26 mouse cellular contexts compared by ENCODE assay signal in the genomic region with DNA sequence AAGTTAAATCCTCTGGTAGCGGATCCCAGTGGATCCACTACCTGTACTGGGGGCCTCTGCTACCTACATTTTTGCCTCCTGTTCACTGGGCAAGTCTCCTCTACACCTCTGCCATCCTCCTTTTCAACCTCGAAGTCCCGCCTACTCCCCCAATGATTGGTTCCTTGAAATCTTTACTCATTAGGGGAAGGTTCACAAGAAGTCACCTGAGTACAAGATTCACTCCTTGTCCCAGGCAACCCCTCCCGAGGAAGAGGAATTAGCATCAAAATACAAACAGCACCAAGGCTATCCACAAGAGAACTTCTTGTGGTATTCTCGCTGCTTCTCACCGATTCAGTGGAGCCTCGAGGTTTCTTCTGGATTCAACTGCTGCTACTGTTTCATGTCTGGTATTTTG. TPM values are rescaled to one million over a fixed set of nuclear protein-coding genes. Genes with fewer than 3 reads are reported as not detected.
DNase-seq lines count a peak whose midpoint lies in the region; ATAC-seq lines count a peak whose summit lies in the region.
"Had no signal": no experiment of that assay in that cellular context is flagged by ENCODE, and none has a peak within 500 bp of the region (broad histone marks: within the 10 kb centered on the region; RNA-seq: fewer than 3 reads in every experiment).

No protein-coding gene starts in this region.

- H3K4me2 ChIP-seq in forebrain, embryonic 11.5 days (ENCODE audit: low read depth, low read length, severe bottlenecking), result no peak overlapping the region
- no peak overlapping the region for H3K4me2 ChIP-seq in forebrain, embryonic 16.5 days (ENCODE audit: low read length)
- H3K4me2 ChIP-seq: embryonic facial prominence, embryonic 12.5 days; forebrain, embryonic 12.5 days had no signal

- no peaks in the 10 kb centered on the region for H3K9me3 ChIP-seq in forebrain, embryonic 11.5 days (ENCODE audit: control insufficient read depth, low read length)
- no peaks in the 10 kb centered on the region for H3K9me3 ChIP-seq in forebrain, embryonic 16.5 days (ENCODE audit: control insufficient read depth, low read length)
- H3K9me3 ChIP-seq in heart, embryonic 10.5 days, result no peaks in the 10 kb centered on the region
- H3K9me3 ChIP-seq: embryonic facial prominence, embryonic 10.5 days; embryonic facial prominence, embryonic 12.5 days; forebrain, embryonic 12.5 days; G1E had no signal

- intact Hi-C loops in heart, postnatal 14 days (cut with DNase I), result no loop called here

- no peak for ATAC-seq in forebrain, embryonic 11.5 days (replicated peaks; ENCODE audit: low FRiP score)
- ATAC-seq in forebrain, embryonic 16.5 days, result no peak
- ATAC-seq: CD4-positive, CD25-positive, alpha-beta regulatory T cell, adult 4 months; forebrain, embryonic 14.5 days; forebrain, postnatal 0 days; Patski had no signal

- no peak overlapping the region for H3K4me3 ChIP-seq in forebrain, embryonic 11.5 days (ENCODE audit: low read depth, low read length)
- no peak overlapping the region for H3K4me3 ChIP-seq in forebrain, embryonic 16.5 days (replicated peaks; ENCODE audit: low read length)
- no peak overlapping the region for H3K4me3 ChIP-seq in heart, embryonic 10.5 days
- H3K4me3 ChIP-seq: embryonic facial prominence, embryonic 10.5 days; embryonic facial prominence, embryonic 12.5 days; forebrain, embryonic 12.5 days had no signal

- no peak overlapping the region for H3K9ac ChIP-seq in forebrain, embryonic 11.5 days (ENCODE audit: low read length)
- no peak overlapping the region for H3K9ac ChIP-seq in forebrain, embryonic 16.5 days (replicated peaks; ENCODE audit: low read depth, low read length)
- H3K9ac ChIP-seq: embryonic facial prominence, embryonic 12.5 days; forebrain, embryonic 12.5 days; forebrain, postnatal 0 days had no signal

- H3K4me1 ChIP-seq in forebrain, embryonic 11.5 days (replicated peaks; ENCODE audit: control insufficient read depth, insufficient read depth, low read length), result no peaks in the 10 kb centered on the region
- H3K4me1 ChIP-seq in forebrain, embryonic 16.5 days (replicated peaks; ENCODE audit: control insufficient read depth, insufficient read depth, low read length), result no peaks in the 10 kb centered on the region
- no peaks in the 10 kb centered on the region for H3K4me1 ChIP-seq in heart, embryonic 10.5 days
- H3K4me1 ChIP-seq: embryonic facial prominence, embryonic 10.5 days; embryonic facial prominence, embryonic 12.5 days; forebrain, embryonic 12.5 days had no signal

- WGBS in forebrain, embryonic 11.5 days, result 86% methylated on average over 7 of the region's 7 CpGs
- WGBS in forebrain, embryonic 16.5 days, result 83% methylated on average over 7 of the region's 7 CpGs
- 77% methylated on average over 7 of the region's 7 CpGs for WGBS in heart, embryonic 10.5 days

- DNase-seq in forebrain, embryonic 11.5 days (ENCODE audit: low spot score), result peak; percentile 17
- DNase-seq in heart, embryonic 10.5 days (ENCODE audit: low spot score), result peak; percentile 64
- DNase-seq in heart, postnatal 14 days, result no peak
- DNase-seq in R1 (ENCODE audit: low read depth, low spot score) (peak; percentile 77), ZHBTc4 (ENCODE audit: low read depth, low spot score) (peak; percentile 76)
- no peak for DNase-seq in lung, postnatal 4 days
- DNase-seq in adrenal gland, postnatal 10 days, result no peak
- DNase-seq: adrenal gland, adult 2 months; adrenal gland, postnatal 14 days; adrenal gland, postnatal 36 days; B cell, adult 2 months; cerebellum, adult 11-12 months; cerebellum, adult 2 months; cerebellum, adult 9-10 months; cerebellum, postnatal 10 days; cerebellum, postnatal 25 days; forebrain, postnatal 0 days had no signal

- no peaks in the 10 kb centered on the region for H3K27me3 ChIP-seq in forebrain, embryonic 11.5 days (ENCODE audit: control insufficient read depth, insufficient read depth, low read length)
- H3K27me3 ChIP-seq in forebrain, embryonic 16.5 days (replicated peaks; ENCODE audit: control insufficient read depth, insufficient read depth, low read length), result no peaks in the 10 kb centered on the region
- H3K27me3 ChIP-seq in heart, embryonic 10.5 days (ENCODE audit: insufficient read depth, poor library complexity, severe bottlenecking), result peaks cover 9% of the 10 kb centered on the region; the same call in 1 of the 2 replicates
- H3K27me3 ChIP-seq: embryonic facial prominence, embryonic 12.5 days; Patski had no signal

- no peaks in the 10 kb centered on the region for H3K36me3 ChIP-seq in forebrain, embryonic 11.5 days (ENCODE audit: control insufficient read depth, insufficient read depth, low read length)
- no peaks in the 10 kb centered on the region for H3K36me3 ChIP-seq in forebrain, embryonic 16.5 days (ENCODE audit: control insufficient read depth, insufficient read depth)
- H3K36me3 ChIP-seq in heart, embryonic 10.5 days, result no peaks in the 10 kb centered on the region
- H3K36me3 ChIP-seq: embryonic facial prominence, embryonic 10.5 days; embryonic facial prominence, embryonic 12.5 days; forebrain, embryonic 12.5 days; G1E had no signal

- H3K27ac ChIP-seq in forebrain, embryonic 11.5 days (ENCODE audit: low read depth, low read length), result no peak overlapping the region
- H3K27ac ChIP-seq in forebrain, embryonic 16.5 days (ENCODE audit: low read length), result no peak overlapping the region
- no peak overlapping the region for H3K27ac ChIP-seq in heart, embryonic 10.5 days
- H3K27ac ChIP-seq: embryonic facial prominence, embryonic 10.5 days; embryonic facial prominence, embryonic 12.5 days; forebrain, embryonic 12.5 days had no signal

RNA-seq across cellular contexts. Expression of gene Med31, which starts 16.7 kb away (rescaled TPM):
- 47.3 and 48.7 TPM in 2 replicates for polyA plus RNA-seq in forebrain, embryonic 11.5 days (2014; fragmentation: Nextera tagmentation; extraction: Ambion mirVana)
- polyA plus RNA-seq in forebrain, embryonic 16.5 days (2015; fragmentation: Nextera tagmentation; extraction: Ambion mirVana), result 61.1 and 67.8 TPM in 2 replicates
- 26.9 and 36.9 TPM in 2 replicates for polyA plus RNA-seq in heart, embryonic 10.5 days (2016; fragmentation: Nextera tagmentation; extraction: Ambion mirVana)
- 10 to 100 TPM in 1 of 2 experiments, 1 to 10 TPM in 1; 9.1 to 11.9 TPM for total RNA-seq in heart, postnatal 14 days (2021)
- 10 to 100 TPM; 12.3 to 14.4 TPM for total RNA-seq in adrenal gland, postnatal 10 days (2021)

RNA-seq across cellular contexts. Expression of gene Txndc17, which starts 24.7 kb away (rescaled TPM):
- polyA plus RNA-seq in forebrain, embryonic 11.5 days (2014; fragmentation: Nextera tagmentation; extraction: Ambion mirVana), result 147 and 156 TPM in 2 replicates
- polyA plus RNA-seq in forebrain, embryonic 16.5 days (2015; fragmentation: Nextera tagmentation; extraction: Ambion mirVana), result 131 and 138 TPM in 2 replicates
- polyA plus RNA-seq in heart, embryonic 10.5 days (2016; fragmentation: Nextera tagmentation; extraction: Ambion mirVana), result 161 and 183 TPM in 2 replicates
- 10 to 100 TPM; 40.3 to 43.6 TPM for total RNA-seq in heart, postnatal 14 days (2021)
- 10 to 100 TPM; 61.5 to 64.0 TPM for total RNA-seq in adrenal gland, postnatal 10 days (2021)

RNA-seq across cellular contexts. Expression of gene 4933427D14Rik, which starts 24.8 kb away (rescaled TPM):
- 18.7 and 19.2 TPM in 2 replicates for polyA plus RNA-seq in forebrain, embryonic 11.5 days (2014; fragmentation: Nextera tagmentation; extraction: Ambion mirVana)
- 23.6 and 24.3 TPM in 2 replicates for polyA plus RNA-seq in forebrain, embryonic 16.5 days (2015; fragmentation: Nextera tagmentation; extraction: Ambion mirVana)
- polyA plus RNA-seq in heart, embryonic 10.5 days (2016; fragmentation: Nextera tagmentation; extraction: Ambion mirVana), result 7.1 and 9.4 TPM in 2 replicates
- total RNA-seq in heart, postnatal 14 days (2021), result 1 to 10 TPM; 4.7 to 5.2 TPM
- total RNA-seq in adrenal gland, postnatal 10 days (2021), result 10 to 100 TPM in 1 of 2 experiments, 1 to 10 TPM in 1; 6.1 to 10.9 TPM

RNA-seq across cellular contexts. Expression of gene Gm43951, which starts 25.4 kb away (rescaled TPM):
- polyA plus RNA-seq in forebrain, embryonic 11.5 days (2014; fragmentation: Nextera tagmentation; extraction: Ambion mirVana), result 0.27 and 0.31 TPM in 2 replicates
- 1.6 TPM in 2 replicates for polyA plus RNA-seq in forebrain, embryonic 16.5 days (2015; fragmentation: Nextera tagmentation; extraction: Ambion mirVana)
- 0.10 and 0.24 TPM in 2 replicates for polyA plus RNA-seq in heart, embryonic 10.5 days (2016; fragmentation: Nextera tagmentation; extraction: Ambion mirVana)
- under 1 TPM; 0.41 to 0.74 TPM for total RNA-seq in heart, postnatal 14 days (2021)
- 1 to 10 TPM in 1 of 2 experiments, under 1 TPM in 1; 0.57 to 1.2 TPM for total RNA-seq in adrenal gland, postnatal 10 days (2021)
- polyA plus RNA-seq: CD4-positive, CD25-positive, alpha-beta regulatory T cell, adult 4 months had no signal

RNA-seq across cellular contexts. Expression of gene Slc13a5, which starts 35.0 kb away (rescaled TPM):
- not detected in 2 replicates for polyA plus RNA-seq in forebrain, embryonic 11.5 days (2014; fragmentation: Nextera tagmentation; extraction: Ambion mirVana)
- polyA plus RNA-seq in forebrain, embryonic 16.5 days (2015; fragmentation: Nextera tagmentation; extraction: Ambion mirVana), result 0.35 and 0.65 TPM in 2 replicates
- polyA plus RNA-seq in heart, embryonic 10.5 days (2016; fragmentation: Nextera tagmentation; extraction: Ambion mirVana), result 0.18 and 0.26 TPM in 2 replicates
- total RNA-seq in heart, postnatal 14 days (2021), result not detected
- total RNA-seq in adrenal gland, postnatal 10 days (2021), result 1 to 10 TPM in 1 of 2 experiments, under 1 TPM in 1; 0.15 to 1.4 TPM
- total RNA-seq: CH12.LX had no signal
- polyA plus RNA-seq: CD4-positive, CD25-positive, alpha-beta regulatory T cell, adult 4 months; forebrain, embryonic 12.5 days; G1E had no signal

Comparison
In these comparisons a context has a peak if more than half of its experiments do, and no peak if none do; other contexts are left out.
1. DNase-seq: peak in forebrain, embryonic 11.5 days (single experiment), heart, embryonic 10.5 days (single experiment), R1 (single experiment) and ZHBTc4 (single experiment); none in heart, postnatal 14 days (0 of 2), lung, postnatal 4 days (0 of 2) and adrenal gland, postnatal 10 days (single experiment).